Mouse (Mus musculus) lung, adult 2 months (tissue): ENCODE data around the gene Celf2.

ENCODE experiments used
- CTCF ChIP-seq: fragments of 200-500 bp; IDR thresholded peaks from 2 replicates; pipeline ENCODE4 v1.5.1; 2011; ENCODE audit warnings: mild to moderate bottlenecking, low read length, control low read depth; ENCODE audit not compliant: insufficient read depth
- POLR2A ChIP-seq: fragments of 200-500 bp; IDR thresholded peaks from 2 replicates; pipeline ENCODE4 v1.6.1; 2011; ENCODE audit warnings: low read depth, mild to moderate bottlenecking, control low read depth, low read length, borderline replicate concordance; ENCODE audit errors: extremely low read depth

DNA sequence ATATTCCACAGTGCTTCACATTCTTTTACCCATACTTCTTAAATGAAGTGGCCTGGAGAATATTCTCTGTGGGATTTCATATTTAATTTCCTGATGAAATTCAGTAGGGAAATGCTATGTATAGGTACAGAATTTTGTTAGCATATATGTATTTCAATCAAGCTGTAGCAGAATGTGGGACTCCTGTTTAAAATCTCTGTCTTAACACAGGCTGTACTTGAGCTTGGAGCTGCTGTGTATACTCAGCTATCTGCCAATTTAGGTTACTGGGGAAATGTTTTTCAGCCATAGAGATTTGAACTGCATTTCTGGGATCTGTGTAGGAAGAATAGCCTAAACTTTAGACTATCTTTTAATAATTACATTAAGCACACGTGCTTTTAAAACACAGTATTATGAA is 330.2 kb downstream of the Celf2 start:
- no peak for TF ChIP-seq CTCF
- TF ChIP-seq POLR2A = no peak
